Mouse (Mus musculus): ENCODE measurements at regions not wholly inside any gene's neighbourhood (a gene's known extent, or its start where the extent isn't known, plus 50 kb on each side); places are given as distances from the start of the nearest gene placed in this dataset.
A peak's percentile ranks its signal among the peaks of the same experiment; 100 is the strongest.

DNA sequence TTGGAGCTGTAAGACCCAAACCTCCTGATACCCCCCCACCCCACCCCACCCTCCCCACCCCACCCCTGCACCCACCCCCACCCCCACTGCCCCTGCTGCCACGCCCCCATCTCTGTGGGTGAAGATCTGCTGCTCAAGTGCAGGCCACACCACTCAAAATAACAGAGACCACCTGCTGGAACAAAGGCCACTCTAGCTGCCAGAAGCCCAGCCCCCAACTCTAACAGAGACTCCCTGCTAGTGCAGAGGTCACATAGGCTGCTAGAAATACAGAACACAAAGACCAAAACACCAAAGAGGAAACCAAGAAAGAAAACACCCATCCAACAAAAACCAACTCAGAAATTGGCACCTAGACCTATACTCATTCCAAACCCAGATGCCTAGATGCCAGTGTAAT lies 58.9 kb downstream of the Olfr267 start:
- peak; percentile 66 for DNase-seq

DNA sequence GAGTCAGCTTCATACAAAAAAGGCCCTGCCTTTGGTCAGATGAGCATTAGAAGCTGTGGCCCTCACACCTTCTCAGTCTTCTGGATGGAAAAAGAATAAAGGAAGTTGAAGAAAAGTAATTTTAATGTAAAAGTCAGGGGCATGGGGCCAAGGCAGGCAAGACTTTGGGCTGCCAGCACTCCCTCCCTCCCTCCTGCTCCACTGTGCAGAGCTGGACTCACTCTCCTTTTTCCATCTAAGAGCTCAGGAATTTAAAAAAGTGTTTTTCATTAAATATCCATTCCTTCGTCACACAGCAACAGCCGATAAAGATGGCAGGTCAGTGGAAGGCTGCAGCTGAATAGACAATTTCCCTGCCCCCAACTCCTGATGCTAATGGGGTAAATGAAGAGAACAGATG lies 61.1 kb downstream of the Olfr267 start:
- peak; percentile 44 for DNase-seq

DNA sequence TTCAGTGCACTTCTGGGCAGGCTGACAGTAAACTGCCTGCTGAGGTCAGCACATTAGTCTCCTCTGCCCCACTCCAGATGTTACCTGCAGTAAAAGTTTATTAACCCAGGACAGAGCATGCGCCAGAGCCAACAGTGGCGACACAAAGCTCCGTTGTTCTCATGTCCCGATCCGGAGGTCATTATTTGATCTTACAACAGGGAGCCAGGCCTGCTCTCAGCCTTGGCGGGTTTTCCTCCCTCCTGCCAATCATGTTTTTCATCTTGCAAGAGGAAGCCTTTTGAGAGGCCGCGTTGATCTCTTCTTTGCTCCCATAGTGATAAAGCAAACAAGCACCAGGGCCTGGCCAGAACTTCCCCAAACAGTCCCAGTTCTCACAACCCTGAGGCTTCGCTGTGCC lies 64.7 kb downstream of the Olfr267 start:
- peak; percentile 95 for DNase-seq

DNA sequence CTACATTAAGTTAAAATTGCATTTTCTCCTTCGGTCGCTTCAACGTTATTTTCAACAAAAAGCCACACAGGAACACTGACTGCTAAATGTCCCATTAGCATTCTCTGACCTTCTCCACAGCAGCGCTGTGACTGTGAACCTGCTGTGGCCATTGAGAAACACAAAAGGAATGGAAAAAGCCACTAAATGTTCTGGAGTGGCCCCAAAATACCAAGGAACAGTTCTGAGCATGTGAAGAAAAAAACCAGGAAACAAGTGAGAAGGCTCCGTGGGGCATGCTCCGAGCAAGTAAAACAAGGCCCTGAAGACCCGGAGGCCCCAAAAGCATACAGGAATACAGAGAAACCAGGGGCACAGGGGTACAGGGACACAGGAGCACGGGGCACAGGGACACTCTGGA lies 66.8 kb downstream of the Olfr267 start:
- no peak for DNase-seq

DNA sequence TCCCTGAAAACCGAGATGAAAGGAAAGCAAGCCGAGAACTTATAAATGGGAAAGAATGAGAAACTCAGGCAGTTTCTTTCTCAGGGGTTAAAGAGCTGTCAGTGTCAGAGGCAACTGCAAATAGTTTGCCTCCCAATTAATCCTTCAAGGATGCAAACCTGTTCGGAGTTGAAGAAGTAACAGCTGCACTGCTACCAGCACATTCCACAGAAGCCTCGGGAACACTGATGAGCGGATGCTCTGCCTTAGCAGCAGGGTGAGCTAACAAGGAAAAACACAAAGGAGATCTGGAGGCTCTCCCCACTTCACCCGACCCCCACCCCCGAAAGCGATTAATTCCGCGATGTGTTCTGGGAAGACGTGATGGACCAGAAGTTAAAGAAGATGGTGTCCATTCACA lies 71.1 kb downstream of the Olfr267 start:
- no peak for DNase-seq

GRCm38 (mm10) chr4:58715846-58716245 lies 71.7 kb downstream of the Olfr267 start:
- no peak for DNase-seq

DNA sequence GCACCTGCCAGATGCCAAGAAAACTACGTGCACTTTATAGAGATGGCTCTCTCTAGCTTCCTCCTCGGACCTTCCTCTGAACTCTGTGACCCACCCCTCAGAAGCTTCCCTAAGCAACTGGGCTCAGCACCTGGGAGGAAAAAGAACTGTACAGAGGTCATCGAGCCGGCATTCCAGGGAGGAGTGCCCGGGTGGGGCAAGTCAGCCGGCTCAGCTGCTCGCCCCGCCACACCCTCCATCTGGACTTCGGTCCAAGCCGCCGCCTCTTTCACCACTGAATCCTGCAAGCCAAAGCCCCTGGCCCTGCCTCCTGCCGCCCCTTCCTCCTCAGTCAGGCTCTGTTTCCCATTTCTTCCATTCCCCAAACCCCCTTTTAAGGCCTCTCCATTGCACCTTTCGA lies 73.3 kb downstream of the Olfr267 start:
- DNase-seq, result peak; percentile 88

DNA sequence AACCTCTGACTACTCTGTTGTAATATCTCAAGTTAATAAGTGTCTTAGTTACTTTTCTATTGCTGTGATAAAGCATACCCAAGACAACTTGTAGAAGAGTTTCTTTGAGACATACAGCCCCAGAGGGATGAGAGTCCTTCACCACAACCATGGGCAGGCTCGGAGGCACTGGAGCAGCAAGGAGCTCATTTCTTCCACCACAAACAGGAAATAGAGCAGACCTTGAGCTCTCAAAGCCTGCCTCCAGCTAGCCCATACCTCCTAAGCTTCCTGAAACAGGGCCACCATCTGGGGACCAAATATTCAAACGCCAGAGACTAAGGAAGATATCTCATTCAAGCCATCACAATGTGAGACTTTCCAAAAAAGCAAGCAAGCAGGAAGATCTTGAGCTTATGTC lies 74.6 kb downstream of the Olfr267 start:
- no peak for DNase-seq

DNA sequence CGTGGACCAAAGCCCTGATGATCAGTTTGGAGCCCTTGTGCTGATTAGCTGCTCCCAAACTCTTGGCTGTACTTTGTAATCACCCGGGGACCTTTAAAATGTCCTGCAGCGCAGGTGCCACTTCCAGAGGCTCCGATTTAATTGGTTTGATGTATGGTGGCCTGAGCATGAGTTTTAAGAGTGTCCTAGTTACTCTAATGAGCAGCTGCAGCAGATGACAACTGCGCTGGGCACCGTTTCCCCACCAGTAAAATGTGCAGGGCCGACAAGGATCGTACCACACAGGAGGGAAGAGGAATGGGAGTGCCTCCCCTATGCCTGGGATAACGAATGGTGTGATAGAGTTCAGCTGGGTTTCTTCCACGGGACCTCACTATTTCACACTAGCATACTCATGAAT lies 75.3 kb downstream of the Olfr267 start:
- DNase-seq, result no peak

- DNase-seq, result no peak
Observed at GRCm38 (mm10) chr4:58699236-58699798, 88.2 kb downstream of the Olfr267 start.

DNA sequence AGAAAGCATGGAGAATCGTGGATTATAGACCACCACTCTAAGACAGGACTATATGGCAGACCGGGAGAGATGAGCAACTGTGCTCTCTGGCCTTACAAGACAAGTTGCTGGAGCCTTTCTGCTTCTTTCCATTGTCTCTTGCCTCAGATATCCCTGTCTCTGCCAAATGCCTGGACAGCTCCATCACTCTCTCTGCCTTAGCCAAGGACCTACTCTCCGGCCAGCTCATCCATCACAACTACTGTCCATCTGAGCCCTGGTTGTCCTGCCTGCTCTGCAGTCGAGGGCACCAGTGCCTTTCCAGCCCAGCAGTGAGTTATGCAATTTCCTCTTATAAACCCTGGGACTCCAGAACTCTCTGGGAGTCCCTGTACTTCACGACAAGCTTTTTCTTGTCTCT lies 88.7 kb downstream of the Olfr267 start:
- DNase-seq, result peak; percentile 92

- DNase-seq, result no peak
Observed at GRCm38 (mm10) chr4:58696684-58697083, 90.8 kb downstream of the Olfr267 start.

DNA sequence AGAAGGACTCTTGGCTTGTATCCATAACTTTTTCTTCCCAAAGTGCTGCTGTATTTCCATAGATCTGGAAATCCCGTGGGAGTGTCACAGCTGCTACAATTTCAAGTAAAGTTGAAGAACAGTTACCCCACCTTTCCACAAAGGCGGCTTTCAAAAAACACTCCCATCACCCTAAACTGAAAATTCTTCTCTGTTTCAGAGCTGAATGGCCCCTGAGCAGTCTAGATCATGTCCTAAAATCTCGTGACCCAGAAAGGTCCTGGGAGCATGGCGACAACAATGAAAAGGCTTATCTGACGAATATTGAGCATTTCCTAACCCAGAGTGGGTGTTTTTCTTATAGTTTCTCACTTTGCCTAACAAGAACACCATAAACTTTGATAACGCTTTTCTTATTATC lies 92.2 kb downstream of the Olfr267 start:
- no peak for DNase-seq

DNA sequence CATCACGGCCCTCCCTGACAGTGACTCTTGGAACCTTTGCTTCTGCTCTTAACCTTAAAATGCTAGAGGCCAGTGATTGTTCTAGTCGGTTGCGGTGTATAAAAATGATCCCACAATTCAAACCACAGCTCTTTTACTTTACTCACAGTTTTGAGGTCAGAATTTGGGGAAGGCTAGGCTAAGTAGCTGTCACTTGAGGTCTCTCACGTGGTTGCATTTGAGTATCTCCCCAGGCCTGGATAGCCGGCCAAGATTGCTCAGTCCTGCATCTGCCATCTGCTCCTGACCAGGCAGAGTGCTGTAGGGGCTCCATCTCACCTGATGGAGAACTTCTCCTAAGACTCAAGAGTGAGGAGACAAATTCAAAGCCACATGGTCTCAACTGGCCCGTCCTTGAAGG lies 94.5 kb downstream of the Olfr267 start:
- DNase-seq, result no peak

DNA sequence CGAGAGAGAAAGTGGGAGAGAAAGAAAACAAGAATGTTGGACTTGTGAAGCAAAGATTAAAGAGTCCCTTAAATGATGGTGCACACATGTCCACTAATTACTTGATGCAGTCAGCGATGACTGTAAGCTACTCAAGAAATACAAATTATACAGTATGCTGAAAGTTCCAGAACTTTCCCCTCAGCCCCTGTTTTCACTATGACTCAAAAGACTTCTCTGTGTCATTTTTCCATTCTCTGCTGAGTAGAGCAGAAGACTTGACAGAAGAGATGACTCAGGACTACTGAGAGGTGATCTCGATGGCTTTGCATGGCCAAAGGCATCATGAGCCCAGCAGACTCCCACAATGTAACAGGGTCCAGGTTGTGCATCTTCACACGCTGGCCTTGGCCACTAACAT lies 105.6 kb downstream of the Olfr267 start:
- no peak for DNase-seq

GRCm38 (mm10) chr4:58677701-58678385 lies 109.7 kb downstream of the Olfr267 start:
- DNase-seq, result no peak

- peak; percentile 82 for DNase-seq
Observed at GRCm38 (mm10) chr4:58671406-58672035, 116.0 kb downstream of the Olfr267 start.

- no peak for DNase-seq
Observed at GRCm38 (mm10) chr4:58670906-58671250, 116.6 kb downstream of the Olfr267 start.

DNA sequence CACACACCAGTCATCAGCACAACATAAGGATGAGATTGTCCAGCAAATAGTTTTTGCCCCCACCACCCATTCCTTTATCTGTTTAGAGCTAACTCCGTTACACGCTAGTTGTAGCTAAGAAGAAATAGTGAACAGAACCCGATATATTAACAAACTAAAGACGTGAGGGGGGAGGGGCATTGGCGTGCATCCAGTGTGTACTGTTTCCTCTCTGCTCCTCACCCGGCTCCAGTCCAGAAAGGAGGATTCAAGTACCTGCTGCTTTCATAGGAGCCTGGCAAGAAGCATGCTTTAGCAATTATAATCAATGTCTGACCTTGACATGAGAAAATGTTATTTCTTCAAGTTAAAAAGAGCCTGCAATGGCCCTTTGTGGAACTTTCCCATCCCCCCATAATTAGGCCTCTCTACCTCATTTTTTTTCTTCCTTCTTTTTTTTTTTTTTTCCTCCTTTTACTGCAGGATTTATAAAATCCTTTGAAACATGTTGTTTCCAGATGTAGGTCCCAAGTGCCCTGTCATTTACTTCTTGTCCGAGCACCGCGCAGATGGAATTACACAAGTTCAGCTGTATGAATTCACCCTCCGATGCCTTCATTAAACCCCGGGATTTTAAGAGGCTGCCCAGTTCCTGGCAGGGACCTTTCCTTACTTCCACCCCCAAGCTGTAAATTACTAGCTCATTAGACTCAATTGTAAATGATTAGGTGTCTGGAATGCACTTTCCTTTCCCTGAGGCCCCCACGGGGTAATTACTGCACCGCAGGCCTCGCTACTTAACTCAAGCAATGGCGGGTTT lies 116.6 kb upstream of the Lpar1 start:
- DNase-seq, result peak; percentile 88

DNA sequence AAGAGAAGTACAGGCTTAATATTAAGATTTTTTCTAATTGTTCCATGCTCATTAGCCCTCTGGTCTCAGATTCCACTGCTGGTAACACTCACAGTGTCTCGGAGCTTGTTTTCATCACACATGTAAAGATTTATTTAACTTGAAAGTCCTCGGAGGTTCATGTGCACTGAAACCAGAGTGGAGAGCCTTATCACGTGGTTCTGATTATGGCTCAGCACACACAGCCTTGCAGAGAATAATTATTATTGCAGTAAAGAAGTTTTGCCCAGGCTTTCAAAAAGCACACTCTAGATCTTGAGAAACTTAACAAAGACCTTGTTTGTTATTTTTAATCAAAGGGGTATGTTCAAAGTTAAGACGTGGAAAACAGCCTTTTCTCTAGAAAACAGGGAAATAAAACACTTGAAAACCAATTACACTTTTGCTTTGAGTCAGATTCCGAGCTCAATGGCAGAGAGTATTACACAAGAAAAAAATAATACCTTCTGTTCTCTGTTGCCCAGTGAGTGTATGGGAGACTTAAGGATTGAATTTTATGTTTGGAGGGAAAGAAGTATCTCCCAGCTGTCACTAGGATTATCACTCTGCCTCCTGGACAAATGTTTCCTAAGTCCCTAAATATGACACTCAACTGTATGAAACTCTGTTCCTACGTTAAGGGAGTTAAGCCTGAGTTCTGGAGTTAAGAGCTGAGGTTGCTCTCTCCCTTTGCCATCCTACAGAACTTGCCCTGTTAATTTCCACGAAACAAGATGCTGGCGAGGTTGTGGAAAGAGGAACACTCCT lies 114.9 kb upstream of the Lpar1 start:
- DNase-seq, result peak; percentile 50

DNA sequence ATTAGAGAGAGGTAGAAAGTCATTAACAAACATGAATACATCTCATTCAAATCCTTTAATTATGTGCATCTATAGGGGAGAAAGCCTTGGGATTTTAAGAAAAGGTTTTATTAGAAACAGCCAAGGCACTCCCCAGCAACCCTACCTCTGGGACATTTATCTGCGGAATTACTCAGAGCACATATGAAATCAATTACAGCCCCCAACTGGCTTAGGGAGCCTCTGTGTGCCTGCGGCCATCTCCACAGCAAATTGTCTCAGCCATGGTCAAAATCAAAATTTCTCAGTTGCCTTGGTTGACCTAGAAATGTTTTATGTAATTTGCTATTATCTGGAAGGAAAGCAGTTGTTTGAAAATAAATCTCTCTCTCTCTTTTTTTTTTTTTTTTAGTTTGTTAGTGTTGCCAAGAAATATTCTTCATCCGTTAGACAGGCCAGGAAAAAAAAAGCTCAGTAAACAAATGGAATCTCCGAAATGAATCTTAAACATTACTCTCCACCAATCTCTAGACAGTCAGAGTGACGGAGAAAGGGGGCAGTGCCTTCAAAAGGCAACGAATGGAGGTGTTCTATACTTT lies 110.0 kb upstream of the Lpar1 start:
- DNase-seq, result peak; percentile 88

- DNase-seq, result peak; percentile 91
Observed at GRCm38 (mm10) chr4:58661781-58662293, 108.1 kb upstream of the Lpar1 start.
